Mouse (Mus musculus): ENCODE results near the gene Gm13271. TPM values are rescaled to one million over a fixed set of nuclear protein-coding genes. Genes with fewer than 3 reads are reported as not detected.
"Not testable (repeated sequence)": the region's sequence is repeated elsewhere in the genome, so short reads cannot be mapped to it uniquely, and the experiment has no call there.

Gene Gm13271
- not detected for total RNA-seq (2021)
- long read RNA-seq, experiment 1: 0 reads
- long read RNA-seq, experiment 2: 0 reads

DNA sequence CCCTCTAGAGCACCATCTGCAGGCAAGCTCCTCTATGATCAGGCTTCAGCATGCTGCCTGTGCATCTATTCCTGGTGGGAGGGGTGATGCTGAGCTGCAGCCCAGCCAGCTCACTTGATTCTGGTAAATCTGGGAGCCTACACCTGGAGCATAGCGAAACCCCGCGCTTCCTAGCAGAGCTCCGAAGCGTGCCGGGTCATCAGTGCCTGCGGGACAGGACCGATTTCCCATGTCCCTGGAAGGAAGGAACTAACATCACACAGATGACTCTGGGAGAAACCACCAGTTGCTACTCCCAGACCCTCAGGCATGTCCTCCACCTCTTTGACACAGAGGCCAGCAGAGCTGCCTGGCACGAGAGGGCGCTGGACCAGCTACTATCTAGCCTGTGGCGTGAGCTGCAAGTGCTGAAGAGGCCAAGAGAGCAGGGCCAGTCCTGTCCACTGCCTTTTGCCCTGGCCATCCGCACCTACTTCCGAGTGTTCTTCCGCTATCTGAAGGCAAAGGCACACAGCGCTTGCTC is at the start of gene Gm13271:
Gene Gm13271, plus strand, starts transcription at position 51 of the 523 bp plus-strand sequence.
- DNase-seq: peak; percentile 62 to 84

DNA sequence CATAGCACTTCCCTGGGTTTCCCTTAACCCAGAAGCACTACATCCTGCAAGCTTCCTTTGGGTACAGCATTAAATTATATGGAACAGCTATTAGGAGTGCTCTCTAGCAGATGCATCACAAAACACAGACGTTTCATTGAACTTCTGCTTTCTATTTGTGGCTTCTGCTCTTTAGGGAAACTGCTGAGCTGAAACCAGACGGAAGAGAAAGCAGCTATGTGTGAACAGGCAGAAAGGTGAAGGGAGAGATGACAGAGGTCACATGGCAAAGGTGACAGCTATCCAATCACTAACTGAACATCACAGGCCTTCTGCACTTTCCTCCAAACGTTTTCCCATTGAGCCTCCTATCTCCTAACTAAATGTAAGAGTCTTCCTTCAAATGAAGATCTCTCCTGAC is 48.7 kb upstream of the Gm13271 start:
- peak in 1 of 2 experiments; percentile 31 for DNase-seq

DNA sequence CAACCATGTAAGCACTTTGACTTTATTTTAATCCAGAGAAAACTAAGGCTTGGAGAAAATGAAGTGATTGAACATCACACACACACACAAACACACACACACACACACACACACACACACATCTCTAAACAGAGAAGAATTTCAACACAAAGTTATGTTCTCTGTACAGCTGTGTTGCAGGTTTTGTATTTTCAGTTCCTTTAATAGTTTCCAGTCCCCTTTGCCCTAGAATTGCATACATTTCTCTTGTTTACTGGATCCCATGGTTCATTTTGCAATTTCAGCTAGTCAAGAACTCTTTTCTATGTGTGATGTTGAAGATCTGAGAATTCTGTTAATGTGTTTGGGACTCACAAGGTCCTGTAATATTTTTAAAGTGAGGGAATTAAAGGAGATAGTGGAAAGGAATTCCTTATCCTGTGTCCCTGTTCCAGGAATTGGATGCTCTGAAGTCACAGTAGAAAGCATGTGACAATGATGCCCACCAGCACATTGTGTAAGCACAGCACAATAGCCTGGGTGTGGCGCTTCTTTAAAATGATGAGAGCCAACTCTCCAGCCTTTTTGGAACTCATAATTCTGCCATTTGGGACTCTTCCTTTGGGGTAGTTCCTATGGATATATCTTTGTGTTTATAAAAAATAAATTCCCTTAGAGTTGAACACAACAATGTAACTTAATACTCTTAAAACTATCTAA is 47.4 kb upstream of the Gm13271 start:
- peak in 1 of 2 experiments; percentile 29 for DNase-seq

DNA sequence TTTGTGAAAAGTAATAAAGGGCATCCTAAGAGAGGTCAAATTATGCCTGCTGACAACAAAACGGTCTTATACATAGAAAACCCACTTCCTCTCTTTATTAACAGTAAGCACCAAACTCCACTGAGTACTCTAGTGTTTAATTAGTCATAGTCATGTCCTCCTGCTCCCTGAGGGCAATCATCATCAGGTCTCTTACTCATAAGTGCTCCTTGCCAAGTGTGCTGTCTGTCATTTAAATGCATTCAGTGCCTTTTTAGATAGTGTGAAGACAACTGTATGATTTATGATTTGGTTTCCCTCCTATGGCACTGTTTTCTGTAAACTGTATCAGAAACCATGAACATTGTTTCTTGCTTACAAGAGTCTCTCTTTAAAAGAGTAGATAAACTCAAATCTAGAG is 40.4 kb upstream of the Gm13271 start:
- no peak for DNase-seq

DNA sequence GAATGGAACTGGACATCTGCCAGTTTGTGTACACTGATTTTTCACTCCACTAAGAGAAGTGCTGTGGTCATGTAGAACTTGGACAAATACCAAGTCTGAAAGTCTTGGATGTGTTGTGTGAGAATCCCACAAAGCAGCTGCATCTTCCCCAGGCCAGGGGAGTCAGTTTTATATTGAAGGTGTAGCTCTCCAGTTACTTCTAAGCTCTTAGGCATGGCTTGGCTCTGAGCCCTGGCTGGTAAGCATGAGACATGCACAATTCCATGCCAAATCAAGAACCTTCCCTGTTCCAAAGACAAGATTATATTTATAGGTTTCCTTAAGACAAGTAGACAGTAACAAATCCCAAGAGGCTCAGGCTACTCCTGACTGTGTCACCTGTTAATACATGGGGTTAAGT is 39.6 kb upstream of the Gm13271 start:
- no peak for DNase-seq

DNA sequence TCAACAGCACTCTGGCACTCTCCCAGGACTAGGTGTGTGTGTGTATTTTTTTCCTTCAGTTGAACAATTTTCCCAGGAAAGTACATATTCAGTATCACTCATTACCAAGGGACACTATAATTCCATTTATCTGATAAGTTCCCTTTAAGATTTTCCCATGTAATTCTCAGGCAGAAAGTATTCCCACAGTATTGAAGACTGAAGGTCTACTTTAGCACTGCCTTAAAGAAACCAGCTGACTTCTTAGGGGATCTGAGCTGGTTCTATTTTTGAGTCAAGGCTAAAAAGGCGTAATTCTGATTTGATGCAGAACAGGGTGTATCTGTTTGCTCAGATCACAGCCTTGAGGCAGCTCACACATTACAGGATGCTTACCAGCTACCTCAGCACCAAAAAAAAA is 36.0 kb upstream of the Gm13271 start:
- DNase-seq: no peak

DNA sequence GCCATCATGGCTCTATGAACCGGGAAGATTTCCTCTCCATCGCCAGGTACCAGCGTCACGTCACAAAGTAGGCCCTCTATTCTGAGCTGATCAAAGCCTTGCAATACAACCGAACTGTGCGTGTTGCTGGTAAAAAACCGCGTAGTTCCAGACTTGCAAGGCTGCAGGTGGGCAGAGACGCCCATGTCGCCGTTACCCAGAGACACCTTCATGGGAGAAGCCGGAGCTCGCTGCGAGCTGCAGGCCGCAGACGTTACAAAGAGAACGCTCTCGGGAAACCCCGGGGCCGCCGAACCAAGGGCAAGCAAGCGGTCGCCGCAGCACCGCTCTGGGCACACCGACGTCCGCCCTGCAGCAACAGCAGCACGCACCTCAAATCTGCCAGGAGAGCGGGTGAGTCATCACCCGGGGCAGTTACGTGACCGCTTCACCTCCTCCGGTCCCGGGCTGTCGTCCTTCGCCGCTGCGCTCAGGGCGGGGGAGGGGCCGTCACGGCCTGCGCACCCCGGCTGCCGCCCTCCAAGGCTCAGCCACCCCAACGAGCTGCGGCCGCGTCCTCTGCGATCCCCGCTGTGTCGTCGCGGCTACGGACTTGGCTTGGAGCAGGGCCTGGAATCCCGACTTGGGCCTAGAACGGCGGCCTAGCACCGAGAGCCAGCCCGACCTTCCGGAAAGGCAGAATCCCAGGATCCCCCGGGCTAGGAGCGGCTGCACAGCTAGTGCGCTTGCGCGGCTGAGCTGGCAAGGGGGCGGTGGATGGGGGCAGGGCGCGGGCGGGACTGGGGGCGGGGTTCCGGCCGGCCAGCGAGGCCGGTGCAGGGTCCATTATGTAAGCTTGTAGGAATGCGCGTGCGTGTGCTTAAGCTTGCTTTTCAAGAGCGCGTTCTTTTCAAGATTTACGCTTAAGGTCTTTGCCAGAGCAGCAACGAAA is 32.6 kb upstream of the Gm13271 start, which contains the start of the genes Gm26566 and Klhl9:
Gene Gm26566, plus strand, starts transcription at position 15 of the 931 bp plus-strand sequence.
Gene Klhl9, minus strand, starts transcription at position 675 of the 931 bp plus-strand sequence.
- DNase-seq: peak; percentile 95

DNA sequence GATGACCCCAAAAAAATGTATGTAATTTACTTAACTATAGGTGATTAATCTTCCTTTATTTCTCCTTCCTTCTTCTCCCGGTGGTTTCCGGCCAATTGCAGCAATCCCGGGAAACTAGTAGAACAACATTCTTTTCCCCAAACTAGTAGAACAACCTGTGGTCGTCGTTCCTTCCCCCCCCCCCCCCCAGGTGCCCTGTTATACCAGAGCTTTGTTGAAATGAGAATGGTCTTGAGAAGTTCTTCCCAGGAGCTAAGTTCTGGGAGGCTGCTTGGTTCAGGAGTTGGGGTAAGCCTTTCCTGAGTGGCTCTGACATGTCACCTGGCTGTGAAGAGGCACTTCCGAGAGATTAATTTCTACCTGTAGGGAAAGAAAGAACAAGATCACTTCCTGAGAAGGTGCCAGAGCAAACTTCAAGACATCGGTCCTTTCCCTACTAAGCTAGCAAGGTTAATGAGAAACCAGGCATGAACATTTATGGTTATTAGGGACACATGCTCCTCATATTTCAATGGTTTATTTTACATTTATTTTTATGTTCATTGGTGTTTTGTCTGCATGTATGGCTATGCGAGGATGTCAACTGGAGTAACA is 31.1 kb upstream of the Gm13271 start:
- DNase-seq: no peak

DNA sequence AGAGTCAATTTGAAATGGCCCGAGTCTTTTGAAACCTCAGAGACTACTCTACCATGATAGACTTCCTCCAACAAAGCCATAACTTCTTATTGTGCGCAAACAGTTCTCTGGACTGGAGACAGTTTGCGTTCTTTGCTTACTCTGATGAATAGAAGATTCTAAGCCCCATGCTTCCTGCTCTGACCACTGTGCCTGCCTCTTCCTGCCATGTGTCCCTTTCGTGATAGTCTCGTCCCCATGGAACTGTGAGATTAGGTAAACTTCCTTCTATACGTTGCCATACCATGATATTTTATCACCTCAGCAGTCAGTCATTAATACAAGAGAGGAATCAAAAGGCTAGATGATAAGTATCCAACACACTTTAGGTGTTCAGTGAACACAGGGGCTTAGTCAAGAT is 27.9 kb upstream of the Gm13271 start:
- no peak for DNase-seq

DNA sequence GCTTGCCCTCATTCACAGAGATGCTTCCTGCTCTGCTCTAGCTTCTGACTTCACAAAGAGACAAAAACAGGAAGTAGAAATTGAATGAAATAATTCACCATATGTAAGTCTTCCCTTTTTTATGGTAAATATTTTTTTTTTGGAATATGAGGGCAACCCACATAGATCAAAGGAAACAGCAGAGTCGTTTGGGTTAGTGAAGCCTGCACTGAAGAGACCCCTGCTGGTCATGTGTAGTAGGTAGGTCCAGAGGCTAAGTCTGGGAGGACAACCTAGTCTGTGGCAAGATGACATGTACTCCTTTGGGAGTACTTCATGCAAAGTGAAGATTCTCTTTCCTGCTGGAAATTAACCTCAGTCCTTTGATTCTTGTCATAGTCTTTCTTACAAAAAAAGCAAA is 27.3 kb upstream of the Gm13271 start:
- peak; percentile 49 to 54 for DNase-seq

DNA sequence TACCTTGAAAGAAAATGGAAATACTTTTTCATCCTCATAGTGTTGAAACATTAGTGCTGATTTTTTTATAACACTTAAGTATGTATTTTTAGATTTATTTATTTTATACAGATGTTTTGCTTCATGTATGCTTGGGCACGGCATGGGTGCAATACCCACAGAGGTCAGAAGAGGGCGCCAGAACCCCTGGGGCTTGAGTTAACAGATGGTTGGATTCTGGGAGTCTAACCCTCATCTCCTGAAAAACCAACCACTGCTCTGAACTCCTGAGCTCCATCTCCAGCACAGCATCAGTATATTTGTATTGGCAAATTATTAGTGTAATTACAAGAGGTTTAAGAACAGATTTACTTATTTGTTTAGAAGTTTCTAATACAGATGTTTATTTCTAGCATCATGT is 16.2 kb upstream of the Gm13271 start:
- DNase-seq: peak; percentile 57 to 88

DNA sequence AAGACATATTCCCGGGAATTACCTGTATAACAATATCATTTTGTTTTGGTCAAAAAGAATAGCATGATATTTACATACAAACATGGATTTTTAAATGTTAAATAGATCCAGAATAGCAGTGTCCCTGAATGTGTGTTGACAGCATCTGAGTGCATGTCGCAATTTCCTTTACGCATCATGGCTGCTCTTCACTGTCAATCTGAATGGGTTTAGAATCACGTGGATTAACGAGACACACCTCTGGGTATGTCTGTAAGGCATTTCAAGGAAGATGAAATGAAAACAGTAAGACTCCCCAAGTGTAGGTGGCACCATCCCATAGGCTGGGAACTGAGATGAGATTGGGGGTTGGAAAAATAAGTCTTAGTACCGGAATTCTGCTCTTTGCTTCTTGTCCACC is 15.6 kb upstream of the Gm13271 start:
- no peak for DNase-seq

DNA sequence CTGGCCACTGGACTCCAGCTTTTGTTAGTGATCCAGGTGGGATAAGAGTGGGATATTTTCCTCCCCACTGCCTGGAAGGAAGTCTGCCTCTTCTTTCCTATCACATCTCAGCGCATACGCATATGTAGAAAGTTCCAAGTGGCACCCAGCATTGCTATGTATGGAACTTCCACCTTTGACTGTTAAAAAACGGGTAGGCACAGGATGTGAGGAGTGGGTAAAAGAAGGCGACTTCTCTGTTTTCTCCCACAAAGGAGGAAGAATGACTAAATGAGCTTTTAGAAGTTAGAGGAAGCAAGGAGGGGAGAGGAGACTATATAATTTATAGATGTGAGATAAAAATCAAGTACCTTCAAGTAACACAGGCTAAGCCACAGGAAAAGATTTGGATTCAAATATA is 13.2 kb upstream of the Gm13271 start:
- DNase-seq: no peak

DNA sequence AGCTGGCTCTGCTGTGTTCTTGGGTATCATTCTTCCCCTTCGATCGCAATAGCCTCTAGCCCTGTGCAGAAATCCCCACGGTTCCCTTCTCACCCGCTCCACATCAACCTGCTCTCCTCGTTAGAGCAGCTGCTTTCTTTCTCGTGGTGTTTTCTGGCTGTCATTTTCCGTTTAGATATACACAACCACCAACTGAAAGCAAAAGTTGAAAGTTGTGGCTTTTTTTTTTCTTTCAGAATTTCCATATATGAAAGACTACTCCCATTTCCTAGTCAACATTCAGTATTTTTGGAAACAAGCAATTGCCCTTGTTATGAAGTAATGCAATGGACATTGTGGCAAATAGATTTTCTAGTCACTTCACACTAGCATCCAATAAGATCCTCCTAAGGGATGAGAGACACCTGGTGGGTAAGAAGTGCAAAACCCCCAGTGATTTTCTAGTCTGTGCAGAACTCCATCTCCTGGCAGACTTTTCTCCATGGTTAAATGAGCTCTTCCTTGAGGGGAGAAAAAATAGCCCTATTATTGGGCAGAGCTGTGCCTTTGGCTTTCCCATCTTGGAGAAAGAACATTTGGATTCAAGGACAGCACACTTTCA is 11.8 kb upstream of the Gm13271 start:
- no peak for DNase-seq

DNA sequence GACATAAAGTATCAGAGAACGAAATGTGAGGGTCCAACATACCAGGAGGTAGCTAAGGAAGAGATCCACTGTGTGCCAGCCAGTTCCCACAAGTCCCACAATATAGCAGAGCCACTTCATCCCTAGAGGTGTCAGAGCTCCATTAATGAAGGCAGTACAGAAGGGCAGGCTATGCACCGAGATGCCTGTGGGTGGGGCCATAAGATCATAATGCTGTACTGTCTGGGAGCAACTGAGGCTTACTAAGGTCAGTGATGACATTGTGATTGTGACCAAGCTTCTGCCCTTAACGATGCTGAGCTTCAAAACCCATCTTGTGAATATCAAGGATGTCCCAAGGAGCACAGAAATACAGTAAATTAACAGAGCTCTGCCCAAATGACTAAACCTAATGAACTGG is 10.5 kb upstream of the Gm13271 start:
- no peak for DNase-seq

DNA sequence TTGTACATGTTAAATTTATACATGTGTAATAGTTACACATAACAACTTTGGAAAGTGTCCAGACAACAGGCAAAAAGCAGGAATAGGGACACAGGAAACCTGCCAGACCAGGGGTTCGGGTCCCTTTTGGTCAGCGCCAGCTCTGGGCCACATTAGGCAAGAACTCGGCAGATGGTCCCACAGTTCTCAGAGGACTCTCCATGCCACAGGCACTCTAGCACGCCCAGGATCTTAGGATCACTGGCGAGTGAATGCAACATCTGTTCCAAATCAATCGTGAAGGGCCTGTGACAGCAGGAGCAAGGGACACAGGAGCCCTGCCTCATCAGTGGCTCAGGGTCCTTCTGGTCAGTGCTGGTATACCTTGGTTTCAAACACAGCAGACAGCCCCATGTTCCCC is 4.7 kb upstream of the Gm13271 start:
- no peak for DNase-seq

DNA sequence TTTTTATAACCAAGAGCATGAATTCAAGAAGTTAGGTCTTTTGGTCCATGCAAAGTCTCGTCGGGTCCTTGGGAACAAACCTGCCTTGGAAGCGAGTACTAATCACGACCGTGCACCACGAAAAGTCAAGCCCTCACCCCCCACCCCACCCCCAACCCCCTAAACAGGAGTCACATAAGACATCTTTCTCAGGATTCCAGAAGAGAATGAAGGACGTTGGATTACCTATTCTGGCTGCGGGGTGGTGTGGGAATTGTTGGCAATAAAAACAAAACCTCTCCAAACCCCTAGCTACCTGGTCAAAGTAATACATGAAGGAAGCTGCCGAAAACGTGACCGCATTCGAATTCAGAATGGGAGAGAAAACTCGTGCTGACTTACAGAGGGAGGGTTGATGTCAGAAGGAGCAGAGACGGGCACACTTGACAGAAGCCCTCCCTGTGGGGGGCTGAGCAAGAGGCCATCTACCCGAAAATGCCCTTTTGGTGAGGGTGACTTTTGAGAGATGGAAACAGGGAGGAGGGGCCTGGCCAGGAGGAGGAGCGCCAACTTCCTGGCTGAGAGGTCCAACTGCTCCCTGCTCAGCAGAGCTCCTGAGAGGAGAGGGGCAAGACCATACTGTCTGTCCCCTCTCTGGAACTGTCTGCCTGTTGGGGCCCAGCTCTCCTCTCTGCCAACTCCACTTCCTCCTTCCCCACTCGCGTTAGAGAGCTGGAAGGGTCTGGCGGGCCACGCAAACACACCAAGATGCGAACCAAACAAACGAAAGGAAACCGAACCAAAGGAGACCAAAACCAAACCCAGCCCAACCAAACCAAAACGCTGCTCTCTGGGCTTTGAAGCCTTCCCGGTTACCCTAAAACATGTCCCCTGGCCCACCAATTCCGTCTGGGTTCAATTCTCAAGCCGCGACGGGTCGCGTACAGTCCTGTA is 2.2 kb downstream of the Gm13271 start:
- DNase-seq: peak; percentile 20 to 66

DNA sequence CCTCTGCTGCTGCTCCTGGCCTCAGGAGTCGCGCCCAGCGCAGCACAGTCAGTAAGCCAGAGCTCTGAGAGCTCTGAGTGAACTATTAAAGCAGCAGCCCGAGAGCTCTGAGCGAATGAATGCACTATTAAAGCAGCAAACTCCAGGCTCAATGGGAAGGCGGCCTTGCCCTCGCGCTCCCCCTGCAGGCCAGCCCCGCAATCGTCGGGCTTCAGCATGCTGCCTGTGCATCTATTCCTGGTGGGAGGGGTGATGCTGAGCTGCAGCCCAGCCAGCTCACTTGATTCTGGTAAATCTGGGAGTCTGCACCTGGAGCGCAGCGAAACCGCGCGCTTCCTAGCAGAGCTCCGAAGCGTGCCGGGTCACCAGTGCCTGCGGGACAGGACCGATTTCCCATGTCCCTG is 3.0 kb downstream of the Gm13271 start:
- DNase-seq: peak; percentile 91 to 93

DNA sequence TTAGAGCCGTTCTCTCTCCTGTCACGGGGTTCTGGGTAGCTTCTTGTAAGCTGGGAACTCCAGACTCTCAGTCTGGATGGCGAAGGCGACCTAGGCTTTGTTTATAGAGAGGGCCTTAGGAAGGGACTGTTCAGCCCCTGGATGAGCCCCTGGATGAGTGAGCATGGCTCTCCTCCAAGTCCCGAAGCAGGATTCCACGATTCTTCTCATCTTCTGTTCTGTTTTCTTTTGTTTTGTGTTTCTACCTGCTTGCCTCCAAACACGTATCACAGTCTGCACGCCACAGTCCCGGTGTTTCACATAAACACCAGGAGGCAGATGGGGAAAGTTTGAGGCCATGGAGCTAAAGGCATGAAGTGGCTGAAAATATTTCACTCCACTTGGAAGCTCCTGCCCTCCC is 4.1 kb downstream of the Gm13271 start:
- DNase-seq: not testable (repeated sequence)

DNA sequence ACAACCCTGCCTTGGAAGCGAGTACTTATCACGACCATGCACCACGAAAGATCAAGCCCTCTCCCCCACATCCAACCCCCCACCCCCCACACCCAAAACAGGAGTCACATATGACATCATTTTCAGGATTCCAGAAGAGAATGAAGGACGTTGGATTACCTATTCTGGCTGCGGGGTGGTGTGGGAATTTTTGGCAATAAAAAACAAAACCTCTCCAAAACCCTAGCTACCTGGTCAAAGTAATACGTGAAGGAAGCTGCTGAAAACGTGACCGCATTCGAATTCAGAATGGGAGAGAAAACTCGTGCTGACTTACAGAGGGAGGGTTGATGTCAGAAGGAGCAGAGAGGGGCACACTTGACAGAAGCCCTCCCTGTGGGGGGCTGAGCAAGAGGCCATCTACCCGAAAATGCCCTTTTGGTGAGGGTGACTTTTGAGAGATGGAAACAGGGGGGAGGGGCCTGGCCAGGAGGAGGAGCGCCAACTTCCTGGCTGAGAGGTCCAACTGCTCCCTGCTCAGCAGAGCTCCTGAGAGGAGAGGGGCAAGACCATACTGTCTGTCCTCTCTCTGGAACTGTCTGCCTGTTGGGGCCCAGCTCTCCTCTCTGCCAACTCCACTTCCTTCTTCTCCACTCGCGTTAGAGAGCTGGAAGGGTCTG is 5.1 kb downstream of the Gm13271 start, which contains the start of gene Gm13283:
Gene Gm13283, plus strand, starts transcription at position 510 of the 659 bp plus-strand sequence.
- peak; percentile 59 to 66 for DNase-seq
